Mouse (Mus musculus) gastrocnemius, adult 18-20 months (tissue): ENCODE results near the gene Ugt1a1. TPM values are rescaled to one million over a fixed set of nuclear protein-coding genes. Genes with fewer than 3 reads are reported as not detected.

Experiments
- DNase-seq: peaks from one replicate; pipeline ENCODE4 v3.0.0; 2021; ENCODE audit warnings: low spot score
- total RNA-seq, 2 experiments: library from RNA; stranded (reverse); gene quantifications; 2 replicates each; pipeline ENCODE4 v1.2.3; 2021

Gene Ugt1a1
- total RNA-seq, 2 experiments from 2014 or later, result 0.09 TPM; not detected in 1

- no peak for DNase-seq
Observed at GRCm38 (mm10) chr1:88256886-88257663, 45.3 kb downstream of the Ugt1a1 start.

DNA sequence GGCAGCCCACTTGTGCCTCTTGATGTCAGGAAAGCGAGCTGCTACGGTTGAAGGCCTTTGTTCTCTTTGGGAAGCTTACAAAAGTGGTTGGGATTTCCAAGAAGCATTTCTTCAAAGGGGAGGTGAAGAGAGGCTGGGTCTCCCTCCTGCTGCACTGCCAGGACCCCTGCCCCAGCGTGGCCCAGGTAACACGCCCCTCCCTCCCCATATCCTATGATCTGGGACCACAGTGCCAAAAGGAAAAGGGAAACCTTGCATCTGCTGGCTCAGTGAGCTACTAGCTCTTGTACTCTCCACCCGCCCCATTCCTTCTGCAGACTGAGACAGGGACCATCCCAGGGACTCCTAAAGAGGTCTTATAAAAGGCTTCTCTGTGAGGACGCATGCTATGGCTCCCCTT is 45.9 kb downstream of the Ugt1a1 start:
- no peak for DNase-seq

GRCm38 (mm10) chr1:88258361-88258760 is 46.6 kb downstream of the Ugt1a1 start:
- no peak for DNase-seq

DNA sequence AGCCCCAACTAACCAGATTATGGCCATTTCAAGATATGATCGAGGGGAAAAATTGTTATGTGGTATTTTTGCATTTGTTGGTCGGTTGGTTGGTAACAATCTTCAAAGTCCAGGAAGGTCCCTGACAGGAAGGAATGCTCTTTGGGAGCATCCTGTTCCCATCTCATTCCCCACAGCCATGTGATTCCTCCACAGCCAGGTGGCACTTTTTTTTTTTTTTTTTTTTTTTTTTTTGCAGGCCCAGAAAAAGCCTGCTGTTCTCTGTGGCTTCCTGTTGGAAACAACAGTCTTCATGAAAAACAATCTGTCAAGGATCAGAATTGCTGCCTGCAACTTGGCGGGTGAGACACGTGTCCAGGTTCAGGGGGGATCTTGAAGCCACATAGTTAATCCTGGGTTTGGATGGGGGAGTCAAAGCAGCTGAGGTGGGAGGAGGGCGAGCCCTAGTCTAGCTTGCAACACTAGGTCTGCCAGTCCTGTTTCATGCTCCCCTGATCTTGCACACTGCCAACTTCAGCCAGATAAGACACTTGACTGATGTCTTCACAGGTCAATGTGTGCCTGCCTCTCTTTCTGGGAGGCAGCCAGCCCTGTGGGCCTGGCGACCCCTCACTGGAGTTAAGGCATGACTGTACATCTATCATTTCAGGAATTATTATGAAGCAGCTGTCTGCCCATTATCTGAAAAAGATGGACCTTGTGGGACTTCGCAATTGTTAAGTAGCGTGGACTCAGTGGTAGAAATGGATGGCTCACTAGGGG is 47.3 kb downstream of the Ugt1a1 start:
- DNase-seq, result no peak

DNA sequence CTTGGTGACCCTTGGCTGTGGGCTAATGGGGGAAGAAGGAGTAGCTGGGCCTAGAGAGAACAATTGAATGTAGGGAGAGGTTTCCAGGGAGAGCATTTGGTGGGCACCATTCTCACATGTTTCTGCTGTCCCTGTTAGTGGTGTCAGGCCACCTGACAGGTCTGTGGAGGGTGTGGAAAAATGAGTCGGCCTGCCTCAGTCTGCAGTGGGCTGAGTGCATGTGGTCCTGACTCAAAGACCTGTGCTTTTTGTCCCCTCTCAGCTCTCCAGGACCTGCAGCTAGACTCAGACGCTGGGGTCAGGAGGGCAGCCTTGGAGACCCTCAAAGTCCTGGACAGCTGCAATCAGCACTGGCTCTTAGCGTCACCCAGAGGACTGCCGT is 47.9 kb downstream of the Ugt1a1 start:
- no peak for DNase-seq

- DNase-seq, result no peak
Observed at GRCm38 (mm10) chr1:88260114-88260513, 48.4 kb downstream of the Ugt1a1 start.

DNA sequence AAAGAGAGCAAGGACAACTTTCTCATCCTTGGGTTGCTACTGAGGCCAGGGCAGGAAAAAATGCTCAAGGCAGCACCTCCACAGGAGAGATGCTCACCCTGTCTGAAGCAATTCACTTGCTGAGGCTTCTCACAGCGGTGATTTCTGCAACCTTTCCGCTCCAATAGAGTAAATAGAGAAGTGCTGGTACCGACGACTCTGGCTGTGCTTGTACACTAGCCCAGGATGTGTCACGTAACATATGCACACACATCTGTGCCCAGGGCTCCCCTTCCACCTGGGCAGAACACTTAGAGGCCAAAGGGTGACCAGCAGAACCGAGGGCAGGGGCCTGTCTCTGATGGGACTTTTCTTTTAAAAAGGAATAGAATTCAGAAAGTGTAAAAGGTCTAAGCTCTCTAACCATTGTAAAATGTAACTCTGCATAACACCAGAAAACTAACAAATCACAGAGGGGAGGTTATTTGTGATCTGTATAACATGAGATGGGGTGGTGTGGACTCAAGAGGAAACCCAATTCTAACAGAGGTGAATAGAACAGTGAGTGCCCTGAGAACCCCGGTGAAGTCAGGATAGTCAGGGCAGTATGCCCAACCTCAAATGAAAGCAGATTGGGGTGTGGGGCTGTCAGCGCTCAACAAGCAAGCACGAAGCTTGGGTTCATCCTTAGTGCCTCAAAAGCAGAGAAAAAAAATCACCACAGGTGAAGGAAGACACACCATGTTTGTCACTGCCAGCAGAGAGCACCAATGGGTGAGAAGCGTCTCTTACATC is 49.0 kb downstream of the Ugt1a1 start:
- DNase-seq, result no peak

- no peak for DNase-seq
Observed at GRCm38 (mm10) chr1:88261706-88262105, 49.9 kb downstream of the Ugt1a1 start.

DNA sequence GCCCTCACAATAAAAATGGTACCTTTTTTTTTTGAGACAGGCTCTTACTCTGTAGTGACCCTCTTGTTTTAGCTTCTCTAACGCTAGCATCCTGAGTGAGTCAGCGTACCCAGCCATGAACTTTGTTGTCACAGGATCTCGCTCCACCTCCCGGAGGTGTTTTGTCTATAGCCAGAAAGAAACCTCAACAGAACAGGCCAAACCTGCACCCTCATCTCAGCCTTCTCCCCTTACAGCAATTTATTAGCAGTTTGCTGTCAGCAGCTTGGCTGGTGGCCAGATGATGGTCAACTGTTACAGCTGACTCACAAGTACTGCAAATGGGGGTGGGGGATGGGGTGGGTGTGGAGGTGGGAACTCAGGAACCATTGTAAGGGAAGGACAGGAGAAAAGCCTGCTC is 50.5 kb downstream of the Ugt1a1 start:
- DNase-seq, result no peak

DNA sequence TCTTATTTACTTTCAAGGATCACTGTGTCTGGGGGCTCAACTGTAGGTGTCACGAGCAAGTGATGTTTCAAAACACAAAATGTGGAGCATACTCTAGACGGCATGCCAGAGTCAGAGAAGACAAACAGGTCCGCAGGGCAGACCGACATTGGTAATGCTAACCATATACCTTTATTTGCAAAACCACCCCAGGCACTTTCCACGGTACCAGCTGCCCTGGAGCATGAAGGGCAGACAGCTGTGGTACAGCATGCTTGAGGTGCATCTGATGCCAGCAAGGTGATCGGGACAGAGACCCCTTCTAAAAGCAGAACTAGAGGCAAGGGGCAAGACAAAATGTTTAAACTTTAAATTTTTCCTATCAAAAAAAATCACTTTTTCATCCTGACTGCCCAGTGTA is 51.2 kb downstream of the Ugt1a1 start:
- DNase-seq, result no peak

DNA sequence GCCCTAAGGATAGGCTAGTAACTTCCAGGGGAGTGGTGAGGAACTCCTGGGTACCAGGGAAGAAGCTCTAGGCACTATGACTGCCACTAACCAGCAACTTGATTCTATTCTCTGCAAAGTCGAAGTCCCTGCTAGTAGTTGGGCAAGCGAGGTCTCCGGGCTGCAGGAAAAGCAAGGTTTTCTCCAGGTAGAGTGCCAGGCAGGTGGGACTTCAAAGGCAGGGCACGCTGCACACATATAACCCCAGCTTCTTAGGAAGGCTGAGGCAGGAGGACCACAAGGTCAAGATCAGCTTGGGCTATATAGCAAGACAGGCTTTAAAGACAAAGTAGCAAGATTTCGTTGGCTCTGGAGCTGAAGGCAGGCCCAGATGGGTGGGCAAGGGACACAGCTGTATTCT is 52.0 kb downstream of the Ugt1a1 start:
- DNase-seq, result no peak

DNA sequence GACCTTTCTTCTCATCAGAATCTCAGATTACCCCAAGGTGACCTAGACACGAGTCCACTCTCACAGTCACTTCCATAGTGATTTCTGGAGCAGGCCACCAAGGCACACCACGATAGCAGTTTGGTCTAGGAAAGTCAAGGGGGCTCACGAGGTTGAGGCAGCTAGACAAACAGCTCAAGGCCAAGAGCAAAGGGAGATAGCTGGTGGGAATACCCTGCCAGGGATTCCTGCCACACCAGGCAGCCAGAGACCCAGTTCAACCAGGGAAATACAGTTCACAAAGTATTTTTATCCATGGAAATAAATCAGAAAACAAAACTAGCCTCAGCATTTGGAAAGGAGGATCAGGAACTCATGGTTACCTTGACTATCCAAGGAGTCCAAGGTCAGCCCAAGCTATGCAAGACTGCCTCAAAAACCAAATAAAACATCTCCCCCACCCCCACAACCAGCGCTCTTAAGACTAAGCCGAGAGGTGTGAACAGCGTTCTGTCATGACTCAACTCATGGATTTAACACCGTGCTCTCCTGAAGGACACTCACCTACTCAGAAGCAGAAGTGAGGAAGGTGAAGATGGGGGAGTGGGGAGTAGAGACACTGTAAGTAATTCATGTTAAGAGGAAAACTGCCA is 52.6 kb downstream of the Ugt1a1 start:
- no peak for DNase-seq

- DNase-seq, result no peak
Observed at GRCm38 (mm10) chr1:88264869-88265240, 53.1 kb downstream of the Ugt1a1 start.

- DNase-seq, result no peak
Observed at GRCm38 (mm10) chr1:88266123-88266522, 54.4 kb downstream of the Ugt1a1 start.

DNA sequence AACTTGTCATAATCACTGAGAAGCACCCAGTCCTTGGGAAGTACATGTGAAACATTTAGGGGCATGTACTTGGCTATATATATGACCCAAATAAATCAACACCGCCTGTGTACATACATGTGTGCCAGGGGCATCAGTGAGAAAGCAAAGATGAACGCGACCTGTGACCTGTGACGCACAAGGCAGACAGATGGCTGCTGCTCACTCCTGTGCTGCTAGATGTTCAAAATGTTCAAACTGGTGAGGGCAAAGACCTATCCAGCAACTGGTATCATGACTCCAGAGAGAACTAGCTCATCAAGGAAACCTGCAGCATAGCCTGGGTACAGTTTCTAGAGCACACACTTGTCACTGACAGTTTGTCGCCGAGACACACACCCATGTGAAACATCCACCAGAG is 55.7 kb downstream of the Ugt1a1 start:
- no peak for DNase-seq

DNA sequence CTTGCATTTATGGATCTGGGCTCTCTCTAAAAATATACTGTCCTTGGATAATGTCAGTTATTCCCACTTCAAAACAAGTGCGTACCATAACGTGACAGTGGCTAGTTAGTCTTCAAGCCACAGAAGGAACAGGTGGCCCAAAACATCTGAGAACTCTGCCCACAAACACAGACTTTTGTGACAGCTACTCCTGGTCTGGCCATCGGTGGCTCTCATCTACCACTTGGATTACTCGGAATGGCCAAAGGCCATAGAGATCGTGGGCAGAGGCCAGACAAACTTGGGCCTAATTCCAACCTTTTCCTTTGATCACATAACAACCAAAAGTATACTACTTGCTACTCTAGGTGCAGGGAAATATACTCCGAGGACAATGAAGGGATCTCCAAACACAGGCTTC is 56.3 kb downstream of the Ugt1a1 start:
- no peak for DNase-seq

Other genes with a start within 250 kb of the Ugt1a1 start
- gene Usp40, start 203.4 kb upstream of the Ugt1a1 start, total RNA-seq, result 1 to 10 TPM; 7.9 to 8.8 TPM
- gene Ugt1a10, start 156.6 kb upstream of the Ugt1a1 start, total RNA-seq, result not detected
- under 1 TPM in 1 of 2 experiments, not detected in 1; 0.14 TPM for gene Ugt1a9, start 141.2 kb upstream of the Ugt1a1 start, total RNA-seq
- not detected for gene Ugt1a8, start 124.1 kb upstream of the Ugt1a1 start, total RNA-seq
- under 1 TPM; 0.31 to 0.37 TPM for gene Ugt1a7c, start 116.9 kb upstream of the Ugt1a1 start, total RNA-seq
- under 1 TPM; 0.34 to 0.64 TPM for gene Ugt1a6b, start 108.7 kb upstream of the Ugt1a1 start, total RNA-seq
- 1 to 10 TPM in 1 of 2 experiments, under 1 TPM in 1; 0.66 to 1.4 TPM for gene Ugt1a6a, start 77.2 kb upstream of the Ugt1a1 start, total RNA-seq
- under 1 TPM in 1 of 2 experiments, not detected in 1; 0.14 TPM for gene Ugt1a5, start 45.9 kb upstream of the Ugt1a1 start, total RNA-seq
- under 1 TPM in 1 of 2 experiments, not detected in 1; 0.09 TPM for gene Ugt1a2, start 11.4 kb upstream of the Ugt1a1 start, total RNA-seq
- gene Dnajb3, start 6.2 kb upstream of the Ugt1a1 start, total RNA-seq, result not detected
- not detected for gene Mroh2a, start 15.0 kb downstream of the Ugt1a1 start, total RNA-seq
- gene Hjurp, start 65.7 kb downstream of the Ugt1a1 start, total RNA-seq, result 1 to 10 TPM; 5.4 to 5.8 TPM
- gene Trpm8, start 65.7 kb downstream of the Ugt1a1 start, total RNA-seq, result not detected
- not detected for gene Spp2, start 195.0 kb downstream of the Ugt1a1 start, total RNA-seq